Mouse (Mus musculus) midbrain, embryonic 16.5 days (tissue): ENCODE measurements around the gene Eepd1. TPM values are rescaled to one million over a fixed set of nuclear protein-coding genes. Genes with fewer than 3 reads are reported as not detected.

ENCODE experiments used
- ATAC-seq: fragments of 200-750 bp; cut with Nextera tagmentation; 2 replicates; pipeline ENCODE4 v1.8.0; 2017; ENCODE audit warnings: moderate TSS enrichment
- H3K27ac ChIP-seq: fragments of 300-500 bp; sonication (generic); 2 replicates; pipeline ENCODE4 v1.5.1; 2014; ENCODE audit warnings: mild to moderate bottlenecking, low read length, mixed read lengths
- H3K27me3 ChIP-seq: fragments of 300-500 bp; sonication (generic); 2 replicates; pipeline ENCODE4 v1.6.1; 2014; ENCODE audit warnings: low read depth, low read length, mixed read lengths; ENCODE audit not compliant: control insufficient read depth, insufficient read depth
- H3K36me3 ChIP-seq: fragments of 300-500 bp; sonication (generic); 2 replicates; pipeline ENCODE4 v1.6.1; 2014; ENCODE audit warnings: mild to moderate bottlenecking, low read length, moderate library complexity, mixed read lengths; ENCODE audit not compliant: control insufficient read depth, insufficient read depth
- H3K4me1 ChIP-seq: fragments of 300-500 bp; sonication (generic); 2 replicates; pipeline ENCODE4 v1.6.1; 2014; ENCODE audit warnings: mild to moderate bottlenecking, low read length, mixed read lengths; ENCODE audit not compliant: control insufficient read depth, insufficient read depth
- H3K4me2 ChIP-seq: fragments of 300-500 bp; sonication (generic); 2 replicates; pipeline ENCODE4 v1.6.1; 2014; ENCODE audit warnings: mild to moderate bottlenecking, low read length, mixed read lengths
- H3K4me3 ChIP-seq: fragments of 300-500 bp; sonication (generic); 2 replicates; pipeline ENCODE4 v1.5.1; 2014; ENCODE audit warnings: low read depth, mild to moderate bottlenecking, low read length, moderate library complexity, mixed read lengths
- H3K9ac ChIP-seq: fragments of 300-500 bp; sonication (generic); 2 replicates; pipeline ENCODE4 v1.6.1; 2014; ENCODE audit warnings: low read depth, low read length, mixed read lengths
- H3K9me3 ChIP-seq: fragments of 300-500 bp; sonication (generic); replicated peaks from 2 replicates; pipeline ENCODE4 v1.6.1; 2014; ENCODE audit warnings: mild to moderate bottlenecking, low read length, mixed read lengths; ENCODE audit not compliant: control insufficient read depth, poor library complexity, severe bottlenecking
- WGBS: fragments of 180-500 bp; shearing (Covaris S2); extraction: QIAGEN DNeasy Blood & Tissue Kit; methylation state at CpG from one replicate; pipeline ENCODE4 v1.1.7; 2014; 5-methylcytosine and 5-hydroxymethylcytosine counted together
- polyA plus RNA-seq: library from polyadenylated mRNA; unstranded; fragments of >200 nt; fragmentation: Nextera tagmentation; extraction: Ambion mirVana; gene quantifications from 2 replicates; pipeline ENCODE4 v1.2.1, GENCODE M21; 2015

Eepd1 gene
- polyA plus RNA-seq, 1 experiment from 2014 or later, result 12.7 TPM

DNA sequence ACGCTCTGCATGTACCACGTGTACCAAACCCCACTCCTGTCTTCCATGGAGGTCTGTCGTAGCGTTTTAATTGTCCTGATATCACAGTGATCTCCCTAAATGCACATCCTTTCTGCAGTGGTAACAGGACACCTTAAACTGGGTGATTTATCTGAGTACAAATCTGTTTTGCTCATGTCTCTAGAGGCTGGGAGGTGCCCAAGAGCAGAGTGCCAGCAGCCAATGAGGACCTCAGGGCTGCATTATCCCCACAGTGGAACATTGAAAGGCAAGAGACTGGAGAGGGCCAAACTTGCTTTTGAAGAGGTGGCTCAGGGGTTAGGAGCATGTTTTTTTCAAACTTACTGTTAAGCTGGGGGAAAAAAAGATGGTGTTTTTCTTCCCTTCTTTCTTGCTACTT, 14.8 kb downstream of the Eepd1 start:
- Histone ChIP-seq H3K9ac (no peak overlapping the region), H3K4me2 (no peak overlapping the region), H3K4me1 (no peaks in the 10 kb centered on the region), H3K27ac (no peak overlapping the region), H3K27me3 (no peaks in the 10 kb centered on the region), H3K9me3 (no peaks in the 10 kb centered on the region), H3K4me3 (no peak overlapping the region), H3K36me3 (no peaks in the 10 kb centered on the region)
- no peak for ATAC-seq
- 88% methylated on average over 4 of the region's 4 CpGs for WGBS

- H3K4me3 ChIP-seq, result no peak overlapping the region
- no peaks in the 10 kb centered on the region for H3K27me3 ChIP-seq
- no peak overlapping the region for H3K9ac ChIP-seq
- ATAC-seq, result no peak
- H3K36me3 ChIP-seq, result no peaks in the 10 kb centered on the region
- H3K9me3 ChIP-seq, result no peaks in the 10 kb centered on the region
- 97% methylated on average over 2 of the region's 2 CpGs for WGBS
- H3K4me2 ChIP-seq, result no peak overlapping the region
- no peak overlapping the region for H3K27ac ChIP-seq
- H3K4me1 ChIP-seq, result no peaks in the 10 kb centered on the region
Measured at GRCm38 (mm10) chr9:25496703-25497102, 15.4 kb downstream of the Eepd1 start.

GRCm38 (mm10) chr9:25498770-25499169, 17.4 kb downstream of the Eepd1 start:
- Histone ChIP-seq H3K4me2 (no peak overlapping the region), H3K9ac (no peak overlapping the region), H3K9me3 (no peaks in the 10 kb centered on the region), H3K27me3 (no peaks in the 10 kb centered on the region), H3K36me3 (no peaks in the 10 kb centered on the region), H3K27ac (no peak overlapping the region), H3K4me1 (no peaks in the 10 kb centered on the region), H3K4me3 (no peak overlapping the region)
- WGBS, result 84% methylated on average over 4 of the region's 4 CpGs
- no peak for ATAC-seq

DNA sequence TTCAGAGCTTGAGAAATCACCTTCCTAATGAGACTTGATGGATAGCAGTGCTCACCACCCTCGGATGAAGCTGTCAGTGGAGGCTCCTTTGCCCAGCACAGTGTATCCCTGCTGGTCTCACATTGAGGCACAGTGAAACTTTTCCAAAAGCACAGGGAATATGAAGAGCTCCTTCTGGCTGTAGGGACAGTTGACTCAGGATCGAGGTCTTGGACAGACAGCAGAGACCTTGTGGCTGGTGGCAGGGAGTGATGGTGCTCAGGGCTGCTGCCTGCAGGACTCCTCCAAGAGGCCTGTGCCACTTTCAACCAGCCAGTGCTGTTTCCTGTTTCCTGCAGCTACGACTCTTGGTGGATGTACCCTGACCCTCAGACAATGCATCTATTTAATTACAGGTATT, 18.0 kb downstream of the Eepd1 start:
- 77% methylated on average over 3 of the region's 3 CpGs for WGBS
- Histone ChIP-seq H3K9ac (no peak overlapping the region), H3K9me3 (no peaks in the 10 kb centered on the region), H3K4me1 (no peaks in the 10 kb centered on the region), H3K27me3 (no peaks in the 10 kb centered on the region), H3K36me3 (no peaks in the 10 kb centered on the region), H3K27ac (no peak overlapping the region), H3K4me2 (no peak overlapping the region), H3K4me3 (no peak overlapping the region)
- ATAC-seq, result no peak

DNA sequence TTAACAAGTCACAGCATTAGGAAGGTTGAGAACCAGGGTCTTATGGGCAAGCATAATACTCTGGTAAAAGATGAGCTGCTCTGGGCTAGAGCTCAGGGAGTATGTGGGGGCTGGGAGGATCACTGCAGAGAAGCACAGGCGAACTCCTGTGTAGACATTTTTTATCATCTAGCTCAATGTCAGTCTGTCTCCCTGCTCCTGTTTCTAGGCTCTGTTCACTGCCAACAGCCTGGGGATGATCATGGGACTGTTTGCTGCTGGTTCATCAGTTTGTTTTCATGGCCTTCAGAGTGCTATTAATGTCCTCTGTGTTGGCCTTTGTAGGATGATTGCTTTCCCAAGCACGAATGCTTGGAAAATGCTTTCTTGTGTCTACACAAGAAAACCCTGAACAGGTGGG, 18.7 kb downstream of the Eepd1 start:
- H3K4me1 ChIP-seq, result peaks cover 4% of the 10 kb centered on the region; the same call in 1 of the 2 replicates
- WGBS, result 94% methylated on average over 2 of the region's 2 CpGs

GRCm38 (mm10) chr9:25508825-25509224, 27.5 kb downstream of the Eepd1 start:
- Histone ChIP-seq H3K4me2 (no peak overlapping the region), H3K4me3 (no peak overlapping the region), H3K36me3 (no peaks in the 10 kb centered on the region), H3K27ac (no peak overlapping the region), H3K27me3 (no peaks in the 10 kb centered on the region), H3K9me3 (no peaks in the 10 kb centered on the region), H3K9ac (no peak overlapping the region), H3K4me1 (peaks cover 7% of the 10 kb centered on the region; the same call in 1 of the 2 replicates)
- WGBS, result 91% methylated on average over 3 of the region's 3 CpGs
- no peak for ATAC-seq

More for the DNA sequence above, 18.7 kb downstream of the Eepd1 start:
- H3K4me2 ChIP-seq, result no peak overlapping the region
- no peak for ATAC-seq
- H3K27ac ChIP-seq, result no peak overlapping the region
- H3K9me3 ChIP-seq, result no peaks in the 10 kb centered on the region
- no peak overlapping the region for H3K4me3 ChIP-seq
- H3K36me3 ChIP-seq, result no peaks in the 10 kb centered on the region
- no peaks in the 10 kb centered on the region for H3K27me3 ChIP-seq
- no peak overlapping the region for H3K9ac ChIP-seq

GRCm38 (mm10) chr9:25510572-25510971, 29.2 kb downstream of the Eepd1 start:
- Histone ChIP-seq H3K27me3 (no peaks in the 10 kb centered on the region), H3K9ac (no peak overlapping the region), H3K27ac (no peak overlapping the region), H3K36me3 (no peaks in the 10 kb centered on the region), H3K4me2 (no peak overlapping the region), H3K4me3 (no peak overlapping the region), H3K9me3 (no peaks in the 10 kb centered on the region), H3K4me1 (no peaks in the 10 kb centered on the region)
- 88% methylated on average over 11 of the region's 11 CpGs for WGBS
- no peak for ATAC-seq

GRCm38 (mm10) chr9:25513050-25513449, 31.7 kb downstream of the Eepd1 start:
- ATAC-seq, result no peak
- no peak overlapping the region for H3K27ac ChIP-seq
- no peaks in the 10 kb centered on the region for H3K4me1 ChIP-seq
- WGBS, result 80% methylated on average over 2 of the region's 2 CpGs
- H3K27me3 ChIP-seq, result no peaks in the 10 kb centered on the region
- no peaks in the 10 kb centered on the region for H3K36me3 ChIP-seq
- no peak overlapping the region for H3K4me3 ChIP-seq
- H3K9ac ChIP-seq, result no peak overlapping the region
- no peak overlapping the region for H3K4me2 ChIP-seq
- no peaks in the 10 kb centered on the region for H3K9me3 ChIP-seq

- no peak overlapping the region for H3K4me2 ChIP-seq
- H3K4me1 ChIP-seq, result no peaks in the 10 kb centered on the region
- 88% methylated on average over 3 of the region's 3 CpGs for WGBS
- H3K9ac ChIP-seq, result no peak overlapping the region
- ATAC-seq, result no peak
- H3K27ac ChIP-seq, result no peak overlapping the region
- no peaks in the 10 kb centered on the region for H3K36me3 ChIP-seq
- no peaks in the 10 kb centered on the region for H3K9me3 ChIP-seq
- H3K4me3 ChIP-seq, result no peak overlapping the region
- H3K27me3 ChIP-seq, result no peaks in the 10 kb centered on the region
Measured at GRCm38 (mm10) chr9:25513556-25513955, 32.2 kb downstream of the Eepd1 start.

DNA sequence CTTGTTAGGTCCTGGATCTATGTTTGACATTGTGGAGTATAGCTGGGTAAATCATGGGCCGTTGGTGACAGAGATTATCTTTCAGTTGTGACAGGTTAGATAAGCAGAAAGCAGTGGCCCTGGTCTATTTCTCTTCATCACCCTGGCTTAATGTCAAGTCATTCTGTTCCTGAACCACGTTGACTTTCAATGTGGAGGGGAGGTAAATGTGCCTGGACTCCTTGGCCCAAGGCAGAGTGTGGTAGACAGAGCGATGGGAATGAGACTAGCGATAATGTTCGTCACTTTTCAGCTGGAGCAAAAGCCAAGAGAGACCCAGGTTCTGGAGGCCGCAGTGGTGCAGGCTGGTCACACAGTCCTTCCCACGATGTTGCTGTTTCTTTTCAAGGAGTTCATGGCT, 35.3 kb downstream of the Eepd1 start:
- 86% methylated on average over 7 of the region's 7 CpGs for WGBS
- Histone ChIP-seq H3K4me2 (no peak overlapping the region), H3K4me1 (peaks cover 4% of the 10 kb centered on the region; the same call in 1 of the 2 replicates), H3K27me3 (no peaks in the 10 kb centered on the region), H3K9ac (no peak overlapping the region), H3K36me3 (no peaks in the 10 kb centered on the region), H3K27ac (no peak overlapping the region), H3K9me3 (no peaks in the 10 kb centered on the region), H3K4me3 (no peak overlapping the region)
- ATAC-seq, result no peak
